Mouse (Mus musculus) ES-Bruce4 (cell line): ENCODE measurements around the gene Rph3al.

Source experiments
- CTCF ChIP-seq: IDR thresholded peaks from one replicate; pipeline ENCODE4 v1.8.1; 2011; ENCODE audit warnings: low read depth, low read length
- EP300 ChIP-seq: IDR thresholded peaks from 2 replicates; pipeline ENCODE4 v1.6.1; 2011; ENCODE audit warnings: low read depth, low read length; ENCODE audit not compliant: insufficient read depth

- no peak for TF ChIP-seq CTCF
- no peak for TF ChIP-seq EP300
These were observed 75.8 kb downstream of the Rph3al start for GRCm38 (mm10) chr11:75862466-75862865.
